Mouse (Mus musculus): ENCODE measurements around the gene Rbm47. TPM values are rescaled to one million over a fixed set of nuclear protein-coding genes. Genes with fewer than 3 reads are reported as not detected.

The Rbm47 gene
- total RNA-seq, 2 experiments from 2014 or later: 0.77 to 1.6 TPM

DNA sequence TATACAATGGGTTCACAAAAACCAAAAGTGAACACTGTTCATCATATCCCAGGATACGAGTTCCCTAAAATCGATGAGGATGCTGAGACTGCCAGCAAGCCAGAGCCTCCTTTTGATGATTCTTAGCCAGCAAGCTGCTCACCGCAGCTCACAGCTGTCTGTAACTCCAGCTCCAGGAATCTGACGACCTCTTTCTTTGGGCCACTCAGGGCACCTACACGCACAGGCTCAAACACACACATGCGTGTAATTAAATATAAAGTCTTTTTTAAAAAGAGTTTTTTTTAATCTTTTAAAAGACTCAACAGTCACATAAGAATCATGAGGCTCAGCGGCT lies 103.8 kb downstream of the Rbm47 start:
- no peak for DNase-seq (ENCODE audit: low spot score in 2 of 2)

DNA sequence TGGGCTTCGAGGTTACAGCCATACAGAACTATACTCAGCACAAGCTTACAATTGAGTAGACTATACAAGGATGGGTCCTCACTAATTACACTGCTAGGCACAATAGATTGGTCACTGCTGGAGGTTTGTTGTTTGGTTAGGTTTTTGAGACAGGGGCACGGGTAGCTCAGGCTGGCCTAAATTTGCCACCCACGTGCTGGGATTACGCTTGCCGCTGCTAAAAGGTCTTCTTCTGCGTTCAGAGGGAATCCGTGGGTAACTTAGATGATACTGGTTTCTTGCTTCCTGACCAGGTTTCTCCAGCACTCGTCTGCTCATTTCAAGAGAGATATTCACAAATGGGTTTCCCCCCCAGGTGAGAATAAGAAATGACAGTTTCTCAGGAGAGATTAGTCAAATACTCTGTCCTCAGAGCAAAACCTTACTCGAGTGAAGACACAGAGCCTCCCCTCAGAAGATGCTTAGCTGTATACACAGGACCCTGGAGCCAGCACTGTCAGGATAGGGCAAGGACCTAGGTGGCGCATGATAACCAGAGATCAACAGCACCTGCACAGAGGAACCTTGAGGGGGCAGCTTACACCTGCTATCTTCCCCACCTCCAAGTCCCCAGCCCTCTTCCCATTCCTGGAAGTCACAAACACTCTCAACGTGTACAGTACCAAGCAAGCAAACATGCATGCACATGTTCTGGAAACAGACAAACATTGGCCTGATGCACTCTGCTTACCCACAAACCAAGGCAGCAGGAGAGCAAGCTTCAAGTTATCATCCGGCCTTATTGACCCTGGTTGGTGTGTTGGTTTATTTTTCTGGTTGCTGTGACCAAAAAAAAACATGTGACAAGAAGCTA lies 104.6 kb downstream of the Rbm47 start:
- no peak for DNase-seq (ENCODE audit: low spot score in 2 of 2)

DNA sequence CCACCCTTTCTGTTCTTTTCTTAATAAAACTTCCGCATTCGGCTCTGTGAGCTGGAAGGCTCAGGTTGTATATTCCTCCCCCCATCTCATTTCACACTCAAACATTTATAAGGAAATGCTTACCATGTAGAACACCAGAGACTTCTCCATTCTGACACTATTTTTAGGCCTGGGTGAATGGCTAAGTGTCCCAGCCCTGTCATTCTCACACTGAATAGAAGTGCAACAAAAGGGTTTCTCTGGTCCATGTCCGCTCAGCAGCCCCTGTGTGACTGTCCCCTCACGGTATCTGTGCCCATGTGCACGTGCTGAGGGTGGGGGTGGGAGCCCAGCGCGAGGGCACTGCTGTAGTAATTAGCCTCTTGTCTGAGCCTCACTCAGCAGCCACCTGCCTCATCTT lies 105.7 kb downstream of the Rbm47 start:
- DNase-seq (ENCODE audit: low spot score in 2 of 2): no peak

DNA sequence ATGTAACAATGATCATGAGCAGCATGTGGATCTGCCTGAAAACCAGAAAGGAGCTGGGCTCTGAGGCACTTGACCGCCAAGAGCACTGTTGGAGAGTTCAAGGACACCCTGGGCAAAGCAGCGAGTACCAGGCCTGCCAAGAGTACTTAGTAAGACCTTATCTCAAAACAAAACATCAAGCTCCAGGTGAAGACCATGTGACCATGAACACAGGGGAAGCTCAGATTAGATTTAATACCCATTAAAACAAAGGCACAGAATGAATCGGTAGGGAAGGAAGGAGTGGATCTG lies 110.0 kb downstream of the Rbm47 start:
- no peak for DNase-seq (ENCODE audit: low spot score in 2 of 2)

DNA sequence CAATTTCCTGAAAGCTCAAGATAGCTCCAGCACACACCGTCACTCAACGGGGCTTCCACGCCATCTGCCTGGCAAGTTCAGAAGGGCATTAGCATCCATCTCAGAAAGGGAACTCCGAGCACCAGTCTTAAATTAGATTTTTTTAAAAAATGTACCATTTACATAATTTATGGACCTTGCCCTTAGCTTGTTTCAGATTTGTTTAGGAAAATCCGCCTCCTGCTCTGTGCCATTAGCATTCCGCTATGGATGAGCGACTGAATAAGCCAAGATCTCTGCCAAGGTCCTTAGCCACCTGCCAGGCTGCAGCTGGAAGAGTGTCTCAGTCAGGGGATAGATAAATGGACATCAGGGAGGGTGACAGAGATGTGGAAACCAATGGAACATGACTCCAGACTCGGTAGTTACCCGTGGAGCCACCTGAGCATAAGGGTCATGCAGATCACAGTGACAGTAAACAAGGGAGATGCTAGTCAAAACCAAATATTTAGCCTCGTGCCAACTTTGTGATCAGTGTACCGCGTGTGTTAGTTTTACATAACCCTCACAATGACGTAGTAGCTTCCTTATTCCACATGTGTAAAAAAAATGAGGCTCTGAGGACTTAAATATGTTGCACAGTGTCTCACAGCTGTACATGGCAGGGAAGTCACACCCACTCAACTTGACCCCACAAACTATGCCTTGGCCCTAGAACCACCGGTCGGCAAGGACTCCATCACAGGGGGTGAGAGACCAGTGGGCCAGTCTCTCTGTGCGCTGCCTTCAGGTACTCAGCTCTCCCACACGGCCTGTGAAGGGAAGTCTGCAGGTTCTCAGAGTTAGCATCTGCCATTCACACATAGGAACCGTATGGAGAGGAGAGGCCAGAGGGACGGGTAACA lies 110.6 kb downstream of the Rbm47 start:
- DNase-seq (ENCODE audit: low spot score in 2 of 2): no peak

DNA sequence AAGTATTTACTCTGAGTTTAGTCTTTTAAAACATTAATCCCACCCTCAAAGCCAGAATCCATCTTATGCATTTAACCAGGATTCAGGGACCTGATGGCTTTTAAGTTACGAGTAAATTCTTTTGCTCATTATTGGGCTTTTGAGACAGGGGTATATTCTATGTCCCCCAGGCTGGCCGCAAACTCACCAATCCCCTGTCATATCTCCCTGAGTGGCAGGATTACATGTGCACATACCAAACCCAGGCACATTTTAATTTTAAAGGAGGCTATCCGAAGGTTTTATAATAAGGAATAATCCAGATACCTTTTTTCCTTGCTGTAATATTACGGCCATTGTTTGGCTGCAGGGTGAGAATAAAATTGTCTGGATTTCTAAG lies 111.3 kb downstream of the Rbm47 start:
- DNase-seq (ENCODE audit: low spot score in 2 of 2): no peak

DNA sequence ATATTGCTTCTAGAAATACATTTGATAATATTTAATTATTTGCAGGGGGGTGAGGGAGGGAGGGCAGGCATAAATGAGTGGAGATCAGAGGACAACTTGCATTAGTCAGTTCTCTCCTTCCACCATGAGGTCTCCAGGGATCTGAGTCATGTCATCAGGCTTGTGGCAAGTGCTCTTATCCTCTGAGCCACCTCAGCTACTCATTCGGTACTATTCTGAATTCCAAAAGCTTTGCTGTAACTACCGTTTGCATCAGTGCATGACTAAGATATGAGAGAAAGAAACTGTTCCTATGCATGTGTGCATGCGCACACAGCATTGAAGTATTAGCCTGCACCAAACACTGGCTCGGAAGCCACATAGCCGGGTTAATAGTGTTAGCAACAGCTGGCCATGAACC lies 114.1 kb downstream of the Rbm47 start:
- no peak for DNase-seq (ENCODE audit: low spot score in 2 of 2)

DNA sequence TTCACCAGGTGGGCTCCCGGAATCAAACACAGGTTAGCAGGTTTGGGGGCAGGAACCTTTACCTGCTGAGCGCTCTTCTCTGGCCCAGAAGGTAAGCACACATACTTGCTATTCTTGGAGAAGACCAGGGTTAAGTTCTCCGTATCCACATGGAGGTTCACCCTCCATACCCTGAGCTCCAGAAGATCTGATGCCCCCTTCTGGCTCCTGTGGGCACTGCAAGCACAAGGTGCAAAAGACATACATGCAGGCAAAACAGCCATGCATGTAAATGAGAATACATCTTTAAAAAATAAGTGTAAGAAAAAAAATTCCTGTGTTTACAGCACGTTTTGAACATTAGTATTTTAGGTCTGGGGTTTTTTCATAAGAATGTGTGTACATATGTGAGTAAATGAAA lies 116.2 kb downstream of the Rbm47 start:
- DNase-seq (ENCODE audit: low spot score in 2 of 2): no peak

DNA sequence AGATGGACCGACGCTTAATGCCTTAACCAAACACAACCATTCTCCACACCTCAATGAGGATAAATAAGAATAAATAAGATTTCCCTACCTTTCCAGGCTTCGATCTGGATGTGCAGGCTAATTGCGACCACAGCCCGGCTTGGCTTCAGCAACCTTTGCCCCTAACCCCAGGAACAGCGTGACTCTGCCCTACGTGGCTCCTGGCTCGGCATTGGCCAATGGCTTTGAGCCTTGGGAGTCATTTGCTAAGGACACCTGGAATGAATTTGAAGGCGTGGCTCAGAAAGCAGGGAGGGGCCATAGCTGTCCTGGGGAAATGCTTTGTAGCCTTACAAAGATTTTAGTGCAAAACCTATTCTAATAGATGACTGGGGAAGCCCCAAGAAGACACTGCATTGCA lies 118.5 kb downstream of the Rbm47 start:
- DNase-seq (ENCODE audit: low spot score in 2 of 2): no peak

DNA sequence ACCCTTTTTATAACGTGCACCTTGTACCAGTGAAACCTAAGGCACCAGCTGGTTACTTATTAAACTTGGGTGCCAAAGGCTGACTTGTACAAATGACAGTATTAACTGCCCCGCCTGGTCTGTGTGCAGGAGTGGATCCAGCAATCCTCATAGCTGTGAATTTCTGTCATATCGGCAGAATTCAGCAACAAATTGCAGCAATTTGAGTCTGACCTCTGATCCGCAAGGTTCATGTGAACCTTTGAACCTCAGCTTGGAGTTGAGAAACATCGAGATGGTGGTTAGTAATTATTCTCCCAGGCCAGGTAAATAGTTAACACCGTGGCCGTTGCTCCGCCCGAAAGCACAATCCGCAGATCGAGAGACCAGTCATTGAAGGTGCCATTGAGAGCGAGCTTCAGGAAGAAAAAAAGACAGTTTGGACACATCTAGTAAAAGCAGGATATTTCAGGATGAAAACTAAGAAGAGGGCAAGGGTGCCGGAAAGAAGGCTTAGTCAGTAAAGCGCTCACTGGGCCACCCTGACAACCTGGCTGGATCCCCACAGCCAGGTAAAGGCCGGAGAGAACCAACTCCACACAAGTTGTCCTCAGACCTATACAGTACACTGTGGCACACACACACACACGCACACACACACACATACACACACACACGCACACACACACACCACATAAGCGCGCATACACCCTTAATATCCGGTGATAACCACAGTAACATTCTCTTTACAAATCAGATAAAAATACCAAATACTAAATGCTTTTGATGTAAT lies 120.0 kb downstream of the Rbm47 start:
- no peak for DNase-seq (ENCODE audit: low spot score in 2 of 2)

DNA sequence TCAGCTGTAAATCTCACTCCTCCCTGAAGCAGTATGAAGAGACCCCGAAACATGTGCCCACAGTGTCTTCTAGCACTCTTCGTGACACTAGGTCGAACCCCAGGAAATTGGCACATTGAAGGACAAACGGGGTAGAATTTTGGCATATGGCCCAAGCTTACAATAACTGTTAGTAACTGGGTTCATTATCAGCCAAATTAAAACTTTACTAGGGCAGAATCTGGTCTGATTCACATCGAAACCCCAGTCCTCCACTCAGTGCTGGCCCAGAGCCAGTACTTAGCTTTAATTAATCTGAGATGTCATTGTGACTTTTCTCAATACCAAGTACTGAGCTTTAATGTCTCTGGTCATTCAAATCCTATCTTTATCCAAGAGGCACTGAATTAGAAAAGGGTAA lies 122.1 kb downstream of the Rbm47 start:
- no peak for DNase-seq (ENCODE audit: low spot score in 2 of 2)

DNA sequence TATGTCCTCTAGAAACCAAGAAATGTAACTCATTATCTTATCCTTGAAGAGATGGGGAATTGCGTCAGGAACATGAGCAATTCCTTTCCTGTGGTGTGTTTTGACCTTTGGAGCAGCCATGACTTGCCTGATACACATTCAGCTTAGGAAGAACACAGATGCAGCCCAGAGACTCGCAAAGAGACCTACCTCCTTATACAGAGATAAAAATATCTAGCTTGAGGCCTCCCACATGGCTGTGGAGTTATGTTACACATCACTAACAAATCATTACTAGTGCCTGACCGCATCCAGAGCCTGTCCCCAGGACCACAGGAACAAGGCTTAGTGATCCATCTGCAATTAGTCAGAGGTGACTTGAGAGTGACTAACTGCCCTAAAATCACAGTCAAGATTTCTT lies 126.6 kb downstream of the Rbm47 start:
- no peak for DNase-seq (ENCODE audit: low spot score in 2 of 2)

DNA sequence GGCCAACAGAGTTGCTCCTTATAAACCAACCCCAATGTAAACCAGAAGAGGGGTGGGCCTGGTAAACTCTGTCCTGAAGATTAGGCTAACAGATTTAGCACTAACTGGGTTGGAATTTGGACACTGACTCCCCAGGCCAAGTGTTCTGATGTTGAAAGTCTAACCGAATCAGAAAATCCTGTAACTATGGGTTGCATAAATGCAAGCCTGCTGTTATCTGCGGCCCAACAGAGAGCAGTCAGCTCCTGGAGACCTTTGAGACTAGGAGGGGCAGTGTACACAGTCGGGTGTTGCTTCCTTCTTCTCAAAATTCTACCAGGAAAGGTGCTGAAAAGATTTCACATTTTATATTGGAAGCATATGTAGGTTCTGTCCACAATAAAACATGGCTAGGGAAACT lies 129.0 kb downstream of the Rbm47 start:
- no peak for DNase-seq (ENCODE audit: low spot score in 2 of 2)

DNA sequence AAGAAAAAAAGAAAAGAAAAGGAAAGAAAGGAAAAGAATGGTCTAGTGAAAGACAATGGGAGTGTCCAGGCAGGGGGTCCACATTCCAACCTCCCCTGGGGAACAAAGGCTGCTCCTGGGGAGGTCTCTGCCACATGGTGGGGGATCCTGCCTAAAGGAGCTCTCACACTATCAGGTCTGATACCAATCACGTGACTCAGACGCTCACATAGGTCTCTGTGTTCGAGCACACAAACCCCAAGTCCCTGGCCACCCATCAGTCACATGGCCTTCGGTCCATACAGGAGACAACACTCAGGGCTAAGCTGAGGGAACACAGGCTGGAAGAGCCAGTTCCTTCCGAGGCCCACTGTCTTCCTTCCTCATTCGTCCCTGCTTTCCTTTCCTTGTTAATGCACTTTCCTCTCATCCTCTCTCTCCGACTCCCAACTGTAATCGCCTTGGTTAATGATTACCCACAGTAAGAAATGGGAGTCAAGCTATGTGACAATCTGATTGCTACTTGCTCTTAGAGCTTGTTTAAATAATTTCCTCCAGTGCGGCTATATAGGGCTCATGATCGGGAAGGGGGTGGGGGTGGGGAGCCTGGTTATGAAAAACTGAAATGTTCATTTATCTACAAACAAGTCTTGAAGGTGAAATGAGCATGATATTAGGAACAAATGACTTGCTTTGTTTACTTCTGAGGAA lies 130.1 kb downstream of the Rbm47 start:
- DNase-seq (ENCODE audit: low spot score in 2 of 2): no peak

DNA sequence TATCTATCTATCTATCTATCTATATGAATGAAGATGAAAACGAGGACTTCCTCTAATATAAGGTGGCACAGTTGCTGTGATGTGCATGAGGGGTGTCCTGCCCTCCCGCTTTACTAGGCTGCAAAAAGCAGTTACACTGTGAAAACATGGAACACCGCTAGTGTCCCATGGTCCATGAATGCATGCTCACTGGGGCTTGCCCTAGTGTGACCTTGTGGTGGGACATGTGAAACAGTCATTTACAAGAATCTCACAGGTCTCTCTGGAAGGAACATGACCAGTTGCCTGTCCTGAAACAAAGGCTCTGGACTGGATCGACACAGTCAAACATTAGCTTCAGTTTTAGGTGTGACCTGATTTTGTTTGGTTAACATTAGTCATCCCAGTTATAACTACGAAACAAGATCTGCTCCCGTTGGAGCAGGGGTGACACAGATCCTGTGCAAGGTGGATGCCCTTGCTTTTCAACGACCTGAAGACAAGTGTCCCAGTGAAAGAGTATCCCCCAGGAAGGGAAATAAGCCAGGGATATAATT lies 132.1 kb downstream of the Rbm47 start:
- DNase-seq (ENCODE audit: low spot score in 2 of 2): no peak

DNA sequence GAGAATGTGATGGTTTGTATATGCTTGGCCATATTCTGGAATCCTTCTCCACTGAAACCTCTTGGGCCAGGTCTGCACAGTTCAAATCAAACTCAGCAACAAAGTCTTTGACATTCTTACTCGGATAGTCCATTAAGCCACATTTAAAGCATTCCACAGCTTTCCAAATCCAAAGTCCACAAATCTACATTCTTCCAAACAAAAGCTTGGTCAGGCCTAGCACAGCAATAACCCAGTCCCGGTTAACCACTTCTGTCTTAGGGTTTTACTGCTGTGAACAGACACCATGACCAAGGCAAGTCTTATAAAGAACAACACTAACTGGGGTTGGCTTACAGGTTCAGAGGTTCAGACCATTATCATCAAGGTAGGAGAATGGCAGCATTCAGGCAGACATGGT lies 133.1 kb downstream of the Rbm47 start:
- DNase-seq (ENCODE audit: low spot score in 2 of 2): no peak

DNA sequence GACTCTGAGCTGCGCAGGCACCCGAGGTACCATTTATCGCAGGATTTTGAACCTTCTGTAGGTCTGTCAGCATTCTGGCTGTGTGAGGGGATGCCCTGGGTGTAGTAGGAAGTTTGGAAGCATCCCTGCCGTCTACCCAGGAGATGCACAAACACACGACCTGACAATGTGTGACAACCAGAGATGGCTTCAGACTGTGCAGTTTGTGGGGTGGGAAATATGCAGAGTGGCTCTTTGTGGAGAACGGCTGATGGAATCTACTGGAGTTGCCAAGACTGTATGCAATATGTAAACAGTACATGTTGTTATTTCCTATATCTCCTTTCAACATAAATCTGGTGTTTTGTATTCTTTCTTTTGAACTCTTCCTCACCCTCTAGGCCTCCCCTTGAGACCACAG lies 135.9 kb downstream of the Rbm47 start:
- no peak for DNase-seq (ENCODE audit: low spot score in 2 of 2)

DNA sequence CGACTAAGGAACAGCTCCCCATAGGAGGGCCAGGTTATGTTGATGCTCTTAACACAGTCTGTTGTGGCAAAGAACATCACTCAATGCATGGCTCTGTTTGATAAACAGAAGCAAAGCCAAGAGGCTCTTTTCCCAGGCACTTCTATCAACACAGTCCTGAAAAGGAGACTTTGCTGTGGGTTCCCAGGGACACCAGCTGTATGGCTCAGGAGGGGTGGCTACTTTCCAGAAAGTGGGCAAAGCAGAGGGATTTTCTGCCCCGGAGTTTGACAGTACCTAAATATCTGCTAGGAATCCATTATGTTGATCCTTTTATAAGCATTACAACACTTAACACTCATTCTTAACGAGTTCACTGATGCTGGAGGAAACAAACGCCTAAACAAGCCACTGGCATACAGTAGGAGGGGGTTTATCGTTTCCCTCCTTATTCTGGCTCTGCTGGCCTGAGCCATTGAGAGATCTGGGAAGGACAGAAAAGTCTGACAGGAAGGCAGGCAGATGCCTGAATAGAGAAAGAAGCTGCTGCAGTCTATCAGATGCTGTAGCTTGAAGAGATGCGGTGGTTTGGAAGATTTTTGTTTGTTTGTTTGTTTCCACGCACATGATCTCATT lies 136.4 kb downstream of the Rbm47 start:
- no peak for DNase-seq (ENCODE audit: low spot score in 2 of 2)

DNA sequence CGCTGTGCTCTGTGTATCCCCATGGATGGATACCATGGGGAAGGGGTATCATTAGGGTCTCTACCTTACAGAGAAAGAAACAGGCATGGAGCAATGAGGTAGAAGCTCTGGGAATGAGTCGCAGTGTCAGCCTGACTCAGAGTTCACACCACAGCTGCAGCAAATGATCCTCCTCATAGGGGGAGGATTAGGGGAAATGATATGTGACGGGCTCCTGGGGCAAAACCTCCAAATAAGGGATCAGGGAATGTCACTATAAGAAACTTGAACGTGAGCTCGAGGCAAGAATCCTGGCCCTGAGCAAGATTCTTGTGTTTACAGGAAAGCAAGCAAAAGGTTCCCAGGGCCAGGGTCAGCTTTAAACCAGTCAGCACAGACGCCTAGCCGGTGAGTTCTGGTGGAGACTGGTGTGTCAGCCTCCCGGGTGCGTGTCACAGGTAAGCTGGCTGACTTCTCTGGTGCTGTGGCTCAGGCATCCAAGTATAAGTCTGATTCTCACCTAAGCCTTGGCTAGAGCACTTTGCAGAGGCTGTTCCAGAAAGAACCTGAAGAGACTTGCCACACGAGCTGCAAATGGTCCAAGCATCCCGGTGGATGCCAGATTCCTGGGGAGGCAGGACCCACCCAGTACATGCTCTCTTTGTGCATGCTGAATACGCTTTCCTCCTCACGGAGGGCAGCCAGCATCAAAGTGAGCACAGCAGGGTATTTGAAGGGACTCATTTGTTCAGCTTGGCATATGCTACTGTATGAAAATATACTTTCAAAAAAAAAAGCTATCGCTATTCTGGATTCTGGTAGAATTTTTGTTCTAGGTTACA lies 138.3 kb downstream of the Rbm47 start:
- DNase-seq (ENCODE audit: low spot score in 2 of 2): no peak

DNA sequence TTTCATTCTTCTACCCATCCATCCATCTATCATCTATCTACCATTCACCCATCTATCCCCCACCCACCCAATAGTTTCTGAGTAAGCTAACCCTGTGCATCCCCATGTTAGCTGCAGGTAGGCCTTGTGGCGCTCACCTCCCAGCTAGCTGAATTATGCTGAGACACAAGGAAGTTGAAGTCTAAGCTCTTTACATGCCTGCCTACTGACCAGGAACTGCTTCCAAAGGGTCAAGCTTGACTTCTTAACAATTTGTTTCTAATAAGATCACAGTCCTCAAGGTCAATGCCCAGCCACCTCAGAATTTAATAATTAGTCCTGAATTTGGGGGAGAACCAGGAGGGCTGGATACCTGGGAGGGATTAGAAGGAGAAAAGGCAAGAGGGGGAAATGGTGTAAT lies 140.1 kb downstream of the Rbm47 start:
- DNase-seq (ENCODE audit: low spot score in 2 of 2): no peak
